Mouse (Mus musculus): ENCODE data around the gene Rnf183.

DNA sequence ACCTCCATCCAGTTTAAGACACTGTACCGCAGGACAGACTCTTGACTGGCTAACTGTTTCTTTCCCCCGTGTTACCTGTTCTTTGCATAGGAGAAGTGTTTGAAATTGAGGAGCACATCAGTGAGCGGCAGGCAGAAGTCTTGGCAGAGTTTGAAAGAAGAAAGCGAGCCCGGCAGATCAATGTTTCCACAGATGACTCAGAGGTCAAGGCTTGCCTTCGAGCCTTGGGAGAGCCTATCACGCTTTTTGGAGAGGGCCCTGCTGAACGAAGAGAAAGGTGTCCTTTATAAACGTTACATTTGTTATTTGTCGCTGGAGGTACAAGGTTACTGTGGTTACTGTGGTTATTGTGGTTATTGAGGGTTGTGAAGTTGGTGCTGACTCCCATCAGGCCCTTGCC, 23.4 kb downstream of the Rnf183 start:
- TF ChIP-seq CTCF (IDR thresholded peaks at IDR 0.05; ENCODE audit: extremely low read depth, insufficient read length, insufficient replicate concordance, low read depth, low read length) = no peak
- no peak for TF ChIP-seq POLR2A (IDR thresholded peaks at IDR 0.05; ENCODE audit: low read depth, low read length)

All from small intestine, adult 2 months (tissue).